Mouse (Mus musculus) midbrain, embryonic 10.5 days (tissue): ENCODE results near the gene Mlx. TPM values are rescaled to one million over a fixed set of nuclear protein-coding genes. Genes with fewer than 3 reads are reported as not detected.

Source experiments
- DNase-seq: peaks from one replicate; pipeline ENCODE4 v3.0.0-alpha.2; 2017; ENCODE audit warnings: low spot score
- H3K27ac ChIP-seq: fragments of 300-500 bp; sonication (generic); replicated peaks from 2 replicates; pipeline ENCODE4 v1.5.1; 2016; ENCODE audit warnings: mild to moderate bottlenecking
- H3K27me3 ChIP-seq: fragments of 300-500 bp; sonication (generic); 2 replicates; pipeline ENCODE4 v1.6.1; 2016; ENCODE audit warnings: low read depth, mild to moderate bottlenecking; ENCODE audit not compliant: poor library complexity, severe bottlenecking
- H3K36me3 ChIP-seq: fragments of 300-500 bp; sonication (generic); 2 replicates; pipeline ENCODE4 v1.6.1; 2016; ENCODE audit warnings: mild to moderate bottlenecking, moderate library complexity
- H3K4me1 ChIP-seq: fragments of 300-500 bp; sonication (generic); 2 replicates; pipeline ENCODE4 v1.6.1; 2016
- H3K4me3 ChIP-seq: fragments of 300-500 bp; sonication (generic); 2 replicates; pipeline ENCODE4 v1.5.1; 2016; ENCODE audit warnings: mild to moderate bottlenecking, moderate library complexity
- H3K9me3 ChIP-seq: fragments of 300-500 bp; sonication (generic); replicated peaks from 2 replicates; pipeline ENCODE4 v1.6.1; 2016; ENCODE audit warnings: mild to moderate bottlenecking
- WGBS: fragments of 180-500 bp; shearing (Covaris S2); methylation state at CpG from one replicate; pipeline ENCODE4 v1.1.7; 2016; 5-methylcytosine and 5-hydroxymethylcytosine counted together
- polyA plus RNA-seq: library from polyadenylated mRNA; unstranded; fragments of >200 nt; fragmentation: Nextera tagmentation; extraction: Ambion mirVana; gene quantifications from 2 replicates; pipeline ENCODE4 v1.2.1, GENCODE M21; 2016

The Mlx gene
- polyA plus RNA-seq, 1 experiment from 2014 or later, result 42.7 TPM

DNA sequence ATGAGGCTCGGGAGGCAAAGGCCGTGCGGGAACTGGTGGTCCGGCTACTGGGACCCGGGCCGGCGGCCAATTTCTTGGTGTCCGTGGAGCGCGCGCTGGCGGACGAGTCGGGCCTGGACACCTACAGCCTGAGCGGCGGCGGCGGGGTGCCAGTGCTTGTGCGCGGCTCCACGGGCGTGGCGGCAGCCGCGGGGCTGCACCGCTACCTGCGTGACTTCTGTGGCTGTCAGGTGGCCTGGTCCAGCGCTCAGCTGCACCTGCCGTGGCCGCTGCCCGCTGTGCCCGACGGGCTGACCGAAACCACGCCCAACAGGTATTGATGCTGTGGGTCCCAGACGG, 16.9 kb upstream of the Mlx start:
- peak overlapping the region; percentile 88 for H3K27ac ChIP-seq
- DNase-seq, result no peak

DNA sequence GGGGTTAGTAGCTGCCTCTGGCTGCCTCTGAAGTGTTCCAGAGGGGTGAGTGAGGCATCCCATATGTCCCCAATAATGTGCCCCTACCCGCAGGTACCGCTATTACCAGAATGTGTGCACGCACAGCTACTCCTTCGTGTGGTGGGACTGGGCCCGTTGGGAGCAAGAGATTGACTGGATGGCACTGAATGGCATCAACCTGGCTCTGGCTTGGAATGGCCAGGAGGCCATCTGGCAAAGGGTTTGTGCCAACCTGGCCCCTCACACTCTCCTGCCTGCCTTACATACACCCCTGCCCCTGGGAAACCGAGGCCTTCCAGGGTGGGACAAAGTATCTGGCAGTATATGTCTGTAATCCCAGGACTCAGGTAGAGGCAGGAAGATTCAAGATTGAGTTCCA, 16.1 kb upstream of the Mlx start:
- Histone ChIP-seq H3K36me3 (no peaks in the 10 kb centered on the region), H3K4me3 (peak overlapping the region; percentile 75), H3K9me3 (no peaks in the 10 kb centered on the region), H3K27ac (no peak overlapping the region), H3K27me3 (peaks cover 45% of the 10 kb centered on the region), H3K4me1 (peaks cover 31% of the 10 kb centered on the region)
- WGBS, result 77% methylated on average over 6 of the region's 6 CpGs
- DNase-seq, result no peak

More for the DNA sequence above, 16.9 kb upstream of the Mlx start:
- H3K9me3 ChIP-seq, result no peaks in the 10 kb centered on the region
- H3K36me3 ChIP-seq, result no peaks in the 10 kb centered on the region
- H3K4me3 ChIP-seq, result peak overlapping the region; percentile 75
- H3K27me3 ChIP-seq, result peaks cover 42% of the 10 kb centered on the region
- 1% methylated on average over 36 of the region's 36 CpGs for WGBS
- peaks cover 32% of the 10 kb centered on the region for H3K4me1 ChIP-seq

DNA sequence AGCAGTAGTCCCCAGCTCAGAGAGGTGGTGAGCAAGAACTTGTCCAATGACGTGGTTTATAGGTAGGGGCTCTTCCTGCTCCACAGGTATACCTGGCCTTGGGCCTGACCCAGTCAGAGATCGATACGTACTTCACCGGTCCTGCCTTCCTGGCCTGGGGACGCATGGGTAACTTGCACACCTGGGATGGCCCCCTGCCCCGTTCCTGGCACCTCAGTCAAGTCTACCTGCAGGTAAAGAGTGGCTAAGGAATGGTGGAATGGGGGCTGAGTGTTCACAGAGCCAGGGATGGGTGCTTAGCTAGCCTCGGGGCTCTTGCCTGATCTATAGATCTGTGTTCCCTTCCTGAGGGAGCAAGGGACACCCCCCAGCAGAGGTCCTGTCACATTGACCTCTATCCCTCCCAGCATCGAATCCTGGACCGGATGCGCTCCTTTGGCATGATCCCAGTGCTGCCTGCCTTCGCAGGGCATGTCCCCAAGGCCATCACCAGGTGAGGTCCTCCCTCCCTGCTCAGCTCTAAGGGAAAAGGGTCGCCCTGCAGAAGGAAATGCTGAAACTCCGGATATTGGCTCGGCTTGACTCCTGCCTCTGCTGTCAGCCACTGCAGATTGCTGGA, 15.2 kb upstream of the Mlx start:
- no peak overlapping the region for H3K27ac ChIP-seq
- peaks cover 22% of the 10 kb centered on the region for H3K4me1 ChIP-seq
- H3K36me3 ChIP-seq, result peaks cover 8% of the 10 kb centered on the region; the same call in 1 of the 2 replicates
- WGBS, result 71% methylated on average over 14 of the region's 14 CpGs
- no peaks in the 10 kb centered on the region for H3K9me3 ChIP-seq
- DNase-seq, result no peak
- H3K27me3 ChIP-seq, result peaks cover 54% of the 10 kb centered on the region
- no peak overlapping the region; the same call in none of the 2 replicates for H3K4me3 ChIP-seq

DNA sequence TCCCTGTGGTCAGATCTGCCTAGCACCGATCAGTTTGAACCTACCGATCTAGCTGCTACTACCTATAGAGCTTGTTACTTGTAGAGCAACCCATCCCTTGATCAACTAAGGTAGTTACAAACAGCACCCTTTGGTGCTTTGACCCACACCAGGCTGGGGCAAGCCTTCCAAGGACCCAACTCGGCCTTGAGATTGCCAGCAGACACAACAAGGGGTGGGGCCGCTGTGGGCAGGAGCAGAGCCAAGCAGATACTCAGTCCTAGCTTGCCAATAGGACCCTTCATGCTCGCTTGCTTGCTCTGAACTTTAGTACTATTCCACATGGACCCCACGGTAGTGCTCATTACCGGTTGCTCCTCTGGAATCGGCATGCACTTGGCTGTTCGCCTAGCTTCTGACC, 9.0 kb upstream of the Mlx start, which contains the start of gene Hsd17b1:
TSS of gene Hsd17b1 (plus strand) at position 291 of the 400 bp plus-strand sequence.
- Histone ChIP-seq H3K27ac (no peak within 1 kb of the TSS), H3K27me3 (peaks cover 62% of the 10 kb centered on the region), H3K36me3 (peaks cover 8% of the 10 kb centered on the region; the same call in 1 of the 2 replicates), H3K4me3 (no peak within 1 kb of the TSS), H3K9me3 (no peaks in the 10 kb centered on the region), H3K4me1 (peaks cover 19% of the 10 kb centered on the region)
- DNase-seq, result no peak
- 72% methylated on average over 9 of the region's 9 CpGs for WGBS

DNA sequence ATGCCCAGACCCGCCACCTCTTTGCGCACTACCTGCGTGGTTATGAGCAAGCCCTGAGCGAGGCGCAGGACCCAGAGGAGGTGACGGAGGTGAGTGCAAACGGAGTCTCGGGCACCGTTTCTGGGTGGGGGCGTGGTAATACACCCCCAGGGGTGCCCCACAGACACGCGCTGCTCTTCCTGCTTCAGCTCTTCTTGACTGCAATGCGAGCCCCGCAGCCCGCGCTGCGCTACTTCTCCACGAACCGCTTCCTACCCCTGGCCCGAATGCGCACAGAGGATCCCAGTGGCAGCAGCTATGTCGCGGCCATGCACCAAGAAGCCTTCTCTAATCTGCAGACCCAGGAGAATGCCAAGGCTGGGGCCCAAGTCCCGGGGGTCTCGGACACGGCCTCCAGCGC, 7.3 kb upstream of the Mlx start:
- no peaks in the 10 kb centered on the region for H3K9me3 ChIP-seq
- peak overlapping the region; percentile 21; the same call in 1 of the 2 replicates for H3K4me3 ChIP-seq
- 3% methylated on average over 27 of the region's 27 CpGs for WGBS
- H3K4me1 ChIP-seq, result peaks cover 32% of the 10 kb centered on the region
- no peak for DNase-seq
- H3K27me3 ChIP-seq, result peaks cover 62% of the 10 kb centered on the region
- no peak overlapping the region for H3K27ac ChIP-seq
- H3K36me3 ChIP-seq, result peaks cover 10% of the 10 kb centered on the region

DNA sequence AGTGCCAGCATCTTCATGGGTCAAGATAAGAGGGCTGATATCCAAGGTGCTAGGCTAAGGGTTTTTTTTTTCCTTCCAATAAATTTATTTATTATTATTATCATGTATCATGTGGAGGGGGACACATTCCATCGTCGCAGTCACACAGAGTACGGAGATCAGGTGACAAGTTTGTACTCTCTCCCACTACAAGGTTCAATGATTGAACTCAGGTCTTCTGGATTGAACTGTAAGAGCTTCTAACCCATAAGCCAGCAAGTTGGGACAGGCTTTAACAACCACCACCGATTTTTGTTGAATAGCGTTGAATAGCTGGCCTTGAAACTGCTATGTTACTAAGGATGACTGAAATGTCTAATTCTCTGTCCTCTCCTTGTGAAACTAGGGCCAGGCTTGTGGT, 6.7 kb upstream of the Mlx start:
- WGBS, result 66% methylated on average over 5 of the region's 5 CpGs
- H3K27me3 ChIP-seq, result peaks cover 62% of the 10 kb centered on the region
- no peak for DNase-seq
- no peak overlapping the region for H3K27ac ChIP-seq
- H3K4me3 ChIP-seq, result no peak overlapping the region
- H3K4me1 ChIP-seq, result peaks cover 32% of the 10 kb centered on the region
- H3K36me3 ChIP-seq, result peaks cover 17% of the 10 kb centered on the region
- H3K9me3 ChIP-seq, result no peaks in the 10 kb centered on the region

DNA sequence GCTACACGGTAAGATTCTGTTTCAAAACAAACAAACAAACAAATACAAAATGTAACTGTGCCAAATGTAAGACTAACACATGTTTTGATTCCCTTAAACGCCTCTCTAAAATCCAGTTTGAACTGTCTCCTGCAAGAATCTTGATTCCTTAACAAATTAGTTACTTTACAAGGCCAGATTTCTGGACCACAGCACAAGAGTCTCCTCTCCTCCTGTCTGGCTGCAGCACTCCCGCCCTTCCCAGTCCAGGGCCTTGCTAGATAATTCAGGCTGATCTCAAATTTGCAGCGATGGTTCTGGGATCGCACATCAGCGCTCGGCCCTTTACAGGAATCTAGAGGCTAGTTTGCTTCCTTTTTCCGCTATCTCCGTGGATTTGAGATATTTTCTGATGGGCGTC, 5.4 kb upstream of the Mlx start:
- WGBS, result 7% methylated on average over 10 of the region's 10 CpGs
- Histone ChIP-seq H3K36me3 (peaks cover 21% of the 10 kb centered on the region), H3K27me3 (peaks cover 52% of the 10 kb centered on the region), H3K27ac (peak overlapping the region; percentile 87), H3K9me3 (no peaks in the 10 kb centered on the region), H3K4me1 (peaks cover 44% of the 10 kb centered on the region), H3K4me3 (peak overlapping the region; percentile 79)
- DNase-seq, result no peak

DNA sequence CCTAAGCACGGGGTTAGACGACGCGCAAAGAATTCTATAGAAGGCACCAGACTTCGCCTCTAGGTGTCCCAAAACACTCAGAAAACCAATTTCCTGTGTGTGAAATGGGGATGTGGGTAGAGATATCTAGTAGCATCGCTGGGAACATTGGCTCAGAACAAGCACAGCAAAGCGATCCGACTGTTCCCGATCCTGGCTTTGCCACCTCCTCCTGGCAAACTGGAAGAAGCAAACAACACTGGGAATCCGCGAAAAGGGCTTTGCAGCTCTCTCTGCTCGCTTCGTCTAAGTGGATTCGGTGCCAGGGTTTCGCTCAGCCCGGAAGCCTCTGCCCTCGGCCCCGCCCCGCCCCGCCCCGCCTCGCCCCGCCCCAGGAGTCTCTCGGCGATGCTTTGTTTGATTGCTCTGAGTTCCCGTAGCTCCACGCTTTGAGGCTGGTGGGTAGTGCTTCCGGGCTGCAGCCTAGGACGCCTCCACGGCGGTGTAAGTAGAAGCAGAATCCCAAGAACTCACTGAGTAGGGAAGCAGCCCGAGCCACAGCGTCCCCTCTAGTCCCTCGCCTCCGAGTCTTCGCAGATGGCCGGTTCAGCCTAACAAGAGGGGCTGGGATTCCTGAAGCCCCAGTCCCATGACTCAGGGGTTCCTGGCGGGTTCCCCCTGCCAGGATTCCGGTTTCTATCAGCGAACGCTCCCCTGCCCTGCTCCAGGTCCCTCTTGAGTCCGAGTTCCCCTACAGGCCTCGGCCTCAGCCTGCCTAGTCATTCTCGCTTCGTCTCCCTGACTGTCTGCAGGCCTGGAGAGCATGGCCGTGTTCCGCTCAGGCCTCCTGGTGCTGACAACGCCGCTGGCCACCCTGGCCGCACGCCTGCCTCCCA, 4.6 kb upstream of the Mlx start, which contains the start of gene Coasy:
TSS of gene Coasy (plus strand) at position 358 of the 875 bp plus-strand sequence.
- peak; percentile 96 for DNase-seq
- Histone ChIP-seq H3K27ac (peak within 1 kb of the TSS; percentile 87), H3K36me3 (peaks cover 18% of the 10 kb centered on the region), H3K4me1 (peaks cover 51% of the 10 kb centered on the region), H3K4me3 (peak within 1 kb of the TSS; percentile 79), H3K9me3 (no peaks in the 10 kb centered on the region), H3K27me3 (peaks cover 44% of the 10 kb centered on the region)
- under 1% methylated on average over 51 of the region's 51 CpGs for WGBS

DNA sequence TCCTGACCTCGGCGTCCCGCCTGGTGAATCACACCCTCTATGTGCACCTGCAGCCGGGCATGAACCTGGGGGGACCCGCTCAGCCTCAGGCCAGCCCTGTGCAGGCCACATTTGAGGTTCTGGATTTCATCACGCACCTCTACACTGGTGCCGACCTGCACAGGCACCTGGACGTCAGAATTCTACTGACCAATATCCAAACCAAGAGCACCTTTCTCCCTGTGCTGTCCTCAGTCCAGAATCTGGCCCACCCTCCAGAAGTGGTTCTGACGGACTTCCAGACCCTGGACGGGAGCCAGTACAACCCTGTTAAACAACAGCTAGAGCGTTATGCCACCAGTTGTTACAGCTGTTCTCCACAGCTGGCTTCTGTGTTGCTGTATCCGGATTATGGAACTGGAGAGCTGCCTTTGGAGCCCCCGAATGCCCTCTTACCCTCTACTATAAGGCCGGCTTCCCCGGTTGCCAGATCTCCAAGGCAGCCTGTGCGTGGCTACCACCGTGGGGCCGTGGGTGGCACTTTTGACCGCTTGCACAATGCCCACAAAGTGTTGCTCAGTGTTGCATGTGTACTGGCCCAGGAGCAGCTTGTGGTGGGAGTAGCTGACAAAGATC, 3.9 kb upstream of the Mlx start:
- Histone ChIP-seq H3K9me3 (no peaks in the 10 kb centered on the region), H3K27ac (peak overlapping the region; percentile 87), H3K4me3 (peak overlapping the region; percentile 79), H3K36me3 (peaks cover 18% of the 10 kb centered on the region), H3K27me3 (peaks cover 37% of the 10 kb centered on the region), H3K4me1 (peaks cover 59% of the 10 kb centered on the region)
- DNase-seq, result no peak
- 40% methylated on average over 19 of the region's 19 CpGs for WGBS

DNA sequence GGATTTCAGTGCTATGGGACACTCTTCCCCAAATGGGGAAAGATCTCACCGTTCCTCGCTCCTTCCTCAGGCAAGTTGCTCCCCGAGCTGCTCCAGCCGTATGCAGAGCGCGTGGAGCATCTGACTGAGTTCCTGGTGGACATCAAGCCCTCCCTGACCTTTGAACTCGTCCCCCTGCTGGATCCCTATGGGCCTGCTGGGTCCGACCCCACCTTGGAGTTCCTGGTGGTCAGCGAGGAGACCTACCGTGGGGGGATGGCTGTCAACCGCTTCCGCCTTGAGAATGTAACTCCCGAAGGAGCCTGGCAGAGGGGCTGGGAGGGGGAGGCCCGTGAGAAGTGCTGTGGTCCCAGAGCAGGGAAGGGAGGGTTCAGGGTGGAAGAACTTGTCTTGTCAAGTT, 2.8 kb upstream of the Mlx start:
- peaks cover 26% of the 10 kb centered on the region for H3K27me3 ChIP-seq
- no peaks in the 10 kb centered on the region for H3K9me3 ChIP-seq
- H3K36me3 ChIP-seq, result peaks cover 26% of the 10 kb centered on the region
- peak overlapping the region; percentile 14; the same call in 1 of the 2 replicates for H3K4me3 ChIP-seq
- DNase-seq, result no peak
- H3K4me1 ChIP-seq, result peaks cover 65% of the 10 kb centered on the region
- WGBS, result 85% methylated on average over 14 of the region's 14 CpGs
- H3K27ac ChIP-seq, result no peak overlapping the region

DNA sequence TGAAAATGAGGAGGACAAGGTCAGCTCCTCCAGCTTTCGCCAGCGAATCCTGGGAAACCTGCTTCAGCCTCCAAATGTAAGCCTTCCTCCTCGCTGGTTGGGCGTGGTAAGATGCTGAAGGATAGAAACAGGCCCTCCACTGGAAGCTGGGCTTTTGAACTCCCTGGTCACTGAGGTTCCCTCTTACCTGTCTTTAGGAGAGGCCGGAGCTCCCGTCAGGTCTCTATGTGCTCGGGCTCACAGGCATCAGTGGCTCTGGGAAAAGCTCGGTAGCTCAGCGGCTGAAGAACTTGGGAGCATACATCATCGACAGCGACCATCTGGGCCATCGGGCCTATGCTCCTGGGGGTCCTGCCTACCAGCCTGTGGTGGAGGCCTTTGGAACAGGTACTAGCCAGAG, 2.3 kb upstream of the Mlx start:
- 97% methylated on average over 12 of the region's 12 CpGs for WGBS
- DNase-seq, result no peak
- H3K4me1 ChIP-seq, result peaks cover 63% of the 10 kb centered on the region
- peaks cover 31% of the 10 kb centered on the region for H3K36me3 ChIP-seq
- no peak overlapping the region for H3K4me3 ChIP-seq
- H3K9me3 ChIP-seq, result no peaks in the 10 kb centered on the region
- H3K27me3 ChIP-seq, result peaks cover 21% of the 10 kb centered on the region
- no peak overlapping the region for H3K27ac ChIP-seq

DNA sequence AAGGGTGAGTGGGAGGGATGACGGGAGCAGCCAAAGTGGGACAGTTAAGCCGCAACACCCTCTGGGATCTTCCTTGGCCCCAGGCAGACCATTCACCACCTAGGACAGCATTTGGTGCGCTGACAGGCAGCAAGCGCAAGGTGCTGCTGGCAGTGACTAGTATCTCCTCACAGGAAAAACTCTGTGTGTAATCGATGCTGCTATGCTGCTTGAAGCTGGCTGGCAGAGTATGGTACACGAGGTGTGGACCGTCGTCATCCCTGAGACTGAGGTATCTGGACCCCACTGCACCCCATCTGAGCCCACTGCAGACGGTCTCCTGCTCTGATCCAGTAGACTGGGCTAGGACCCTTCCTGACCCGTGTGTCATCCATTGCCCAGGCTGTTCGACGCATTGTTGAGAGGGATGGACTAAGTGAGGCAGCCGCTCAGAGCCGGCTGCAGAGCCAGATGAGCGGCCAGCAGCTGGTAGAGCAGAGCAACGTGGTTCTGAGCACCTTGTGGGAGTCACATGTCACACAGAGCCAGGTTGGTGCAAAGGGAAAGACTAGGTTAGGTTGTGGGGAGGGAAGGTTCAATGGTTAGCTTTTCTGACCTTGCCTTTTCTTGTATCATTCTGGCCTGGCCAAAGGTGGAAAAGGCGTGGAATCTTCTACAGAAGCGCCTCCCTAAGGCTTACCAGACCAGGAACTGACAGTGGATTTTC, 1.3 kb upstream of the Mlx start:
- WGBS, result 92% methylated on average over 18 of the region's 18 CpGs
- H3K36me3 ChIP-seq, result peaks cover 41% of the 10 kb centered on the region
- no peak overlapping the region for H3K27ac ChIP-seq
- peaks cover 11% of the 10 kb centered on the region for H3K27me3 ChIP-seq
- no peak for DNase-seq
- peak overlapping the region; percentile 88; the same call in 1 of the 2 replicates for H3K4me3 ChIP-seq
- no peaks in the 10 kb centered on the region for H3K9me3 ChIP-seq
- peaks cover 61% of the 10 kb centered on the region for H3K4me1 ChIP-seq
